In genomic region chr1:84890005-84890393, GRCm38 (mm10) we compare ENCODE assay signal across 16 mouse cellular contexts. TPM values are rescaled to one million over a fixed set of nuclear protein-coding genes. Genes with fewer than 3 reads are reported as not detected.
DNase-seq lines count a peak whose midpoint lies in the region; ATAC-seq and TF ChIP-seq lines count a peak whose summit lies in the region.
"Had no signal": no experiment of that assay in that cellular context is flagged by ENCODE, and none has a peak within 500 bp of the region (broad histone marks: within the 10 kb centered on the region; RNA-seq: fewer than 3 reads in every experiment).

No protein-coding gene starts in this region.

- TF ChIP-seq CTCF in cerebellum, adult 2 months (IDR thresholded peaks at IDR 0.05; ENCODE audit: borderline replicate concordance, insufficient read depth, low read depth, low read length) = no peak

- no peak overlapping the region for H3K4me3 ChIP-seq in forebrain, embryonic 14.5 days (ENCODE audit: low read depth, low read length)
- H3K4me3 ChIP-seq in neural tube, embryonic 15.5 days (replicated peaks) = no peak overlapping the region
- H3K4me3 ChIP-seq in cerebellum, adult 2 months (replicated peaks; ENCODE audit: insufficient read depth, low read depth, low read length) = no peak overlapping the region
- H3K4me3 ChIP-seq: heart, embryonic 13.5 days had no signal

- 1% methylated on average over 7 of the region's 7 CpGs for WGBS in forebrain, embryonic 14.5 days
- 14% methylated on average over 7 of the region's 7 CpGs for WGBS in neural tube, embryonic 15.5 days
- WGBS in cerebellum, adult 2 months = 14% methylated on average over 7 of the region's 7 CpGs

- ATAC-seq in forebrain, embryonic 14.5 days = peak; percentile 88
- ATAC-seq in neural tube, embryonic 15.5 days (ENCODE audit: low FRiP score) = peak; percentile 56
- ATAC-seq: inflammation-experienced regulatory T-cells, adult 6 months had no signal

- H3K4me2 ChIP-seq in forebrain, embryonic 14.5 days (ENCODE audit: low read length) = peak overlapping the region; percentile 18
- peak overlapping the region; percentile 17 for H3K4me2 ChIP-seq in neural tube, embryonic 15.5 days
- H3K4me2 ChIP-seq: heart, embryonic 13.5 days; lung, embryonic 14.5 days had no signal

- peak; percentile 28 for DNase-seq in embryo, embryonic 10 days (ENCODE audit: low spot score)
- no peak for DNase-seq in embryo, embryonic 9.5 days (ENCODE audit: extremely low spot score)
- DNase-seq in forebrain, embryonic 14.5 days (ENCODE audit: low spot score) = peak; percentile 81
- peak; percentile 28 for DNase-seq in mesoderm, embryonic 11.5 days (ENCODE audit: low read depth, low spot score)
- no peak for DNase-seq in cerebellum, adult 2 months
- DNase-seq in layer of hippocampus, postnatal 36 days = no peak
- DNase-seq in frontal cortex, adult 2 months (ENCODE audit: extremely low spot score in 1 of 2, low spot score in 1 of 2) = no peak
- DNase-seq: adrenal gland, postnatal 36 days; cerebellum, adult 18-20 months; gastrocnemius, postnatal 25 days; kidney, postnatal 25 days; lung, embryonic 14.5 days; thymus, postnatal 14 days had no signal

- H3K4me1 ChIP-seq in forebrain, embryonic 14.5 days (ENCODE audit: control insufficient read depth, insufficient read depth, low read length) = peaks cover 13% of the 10 kb centered on the region
- peaks cover 8% of the 10 kb centered on the region for H3K4me1 ChIP-seq in neural tube, embryonic 15.5 days
- no peaks in the 10 kb centered on the region for H3K4me1 ChIP-seq in cerebellum, adult 2 months (ENCODE audit: control insufficient read depth, insufficient read depth, low read length)
- H3K4me1 ChIP-seq: heart, embryonic 13.5 days had no signal

- no peaks in the 10 kb centered on the region for H3K9me3 ChIP-seq in forebrain, embryonic 14.5 days (replicated peaks; ENCODE audit: control insufficient read depth, low read length)
- H3K9me3 ChIP-seq in neural tube, embryonic 15.5 days (replicated peaks) = no peaks in the 10 kb centered on the region
- H3K9me3 ChIP-seq: heart, embryonic 13.5 days had no signal

- no peak for TF ChIP-seq POLR2A in cerebellum, adult 2 months (IDR thresholded peaks at IDR 0.05; ENCODE audit: borderline replicate concordance, insufficient read depth, low read length)

- H3K27ac ChIP-seq in forebrain, embryonic 14.5 days (ENCODE audit: low read depth, low read length) = peak overlapping the region; percentile 46; the same call in 1 of the 2 replicates
- H3K27ac ChIP-seq in neural tube, embryonic 15.5 days (replicated peaks) = no peak overlapping the region
- no peak overlapping the region for H3K27ac ChIP-seq in cerebellum, adult 2 months (ENCODE audit: insufficient read depth, low read length)
- H3K27ac ChIP-seq: heart, embryonic 13.5 days had no signal

- no peaks in the 10 kb centered on the region for H3K36me3 ChIP-seq in forebrain, embryonic 14.5 days (ENCODE audit: control insufficient read depth, insufficient read depth, low read length)
- H3K36me3 ChIP-seq in neural tube, embryonic 15.5 days = no peaks in the 10 kb centered on the region
- H3K36me3 ChIP-seq: heart, embryonic 13.5 days had no signal

- peak overlapping the region; percentile 1; the same call in 1 of the 2 replicates for H3K9ac ChIP-seq in forebrain, embryonic 14.5 days (ENCODE audit: low read length)
- no peak overlapping the region for H3K9ac ChIP-seq in neural tube, embryonic 15.5 days (replicated peaks)
- H3K9ac ChIP-seq: heart, embryonic 13.5 days; lung, embryonic 14.5 days had no signal

- no peaks in the 10 kb centered on the region for H3K27me3 ChIP-seq in forebrain, embryonic 14.5 days (replicated peaks; ENCODE audit: control insufficient read depth, insufficient read depth, low read length)
- no peaks in the 10 kb centered on the region for H3K27me3 ChIP-seq in neural tube, embryonic 15.5 days (replicated peaks)
- no peaks in the 10 kb centered on the region for H3K27me3 ChIP-seq in cerebellum, adult 2 months (ENCODE audit: control insufficient read depth, insufficient read depth, low read length)
- H3K27me3 ChIP-seq: heart, embryonic 13.5 days had no signal

RNA-seq across cellular contexts. Expression of gene Slc16a14, which starts 44.9 kb away (rescaled TPM):
- 9.1 and 9.9 TPM in 2 replicates for polyA plus RNA-seq in forebrain, embryonic 14.5 days (2014; fragmentation: Nextera tagmentation; extraction: Ambion mirVana)
- 10.4 and 11.0 TPM in 2 replicates for polyA plus RNA-seq in neural tube, embryonic 15.5 days (2015; fragmentation: Nextera tagmentation; extraction: Ambion mirVana)
- 4.9 and 5.0 TPM in 2 replicates for polyA plus RNA-seq in cerebellum, adult 2 months (2012; rRNA removed)
- 10 to 100 TPM; 12.4 to 15.6 TPM for total RNA-seq in layer of hippocampus, postnatal 36 days (2021)
- 6.9 and 8.0 TPM in 2 replicates for polyA plus RNA-seq in frontal cortex, adult 2 months (2012; rRNA removed)
- polyA plus RNA-seq: inflammation-experienced regulatory T-cells, adult 6 months; lung, embryonic 14.5 days had no signal

RNA-seq across cellular contexts. Expression of gene Trip12, which starts 49.7 kb away (rescaled TPM):
- 50.8 and 64.6 TPM in 2 replicates for polyA plus RNA-seq in forebrain, embryonic 14.5 days (2014; fragmentation: Nextera tagmentation; extraction: Ambion mirVana)
- 37.3 and 42.0 TPM in 2 replicates for polyA plus RNA-seq in neural tube, embryonic 15.5 days (2015; fragmentation: Nextera tagmentation; extraction: Ambion mirVana)
- polyA plus RNA-seq in cerebellum, adult 2 months (2012; rRNA removed) = 74.5 and 75.2 TPM in 2 replicates
- 100 to 1,000 TPM; 191 to 208 TPM for total RNA-seq in layer of hippocampus, postnatal 36 days (2021)
- polyA plus RNA-seq in frontal cortex, adult 2 months (2012; rRNA removed) = 80.3 and 91.5 TPM in 2 replicates

RNA-seq across cellular contexts. Expression of gene Fbxo36, which starts 50.4 kb away (rescaled TPM):
- polyA plus RNA-seq in forebrain, embryonic 14.5 days (2014; fragmentation: Nextera tagmentation; extraction: Ambion mirVana) = 6.3 and 7.5 TPM in 2 replicates
- 4.5 and 5.4 TPM in 2 replicates for polyA plus RNA-seq in neural tube, embryonic 15.5 days (2015; fragmentation: Nextera tagmentation; extraction: Ambion mirVana)
- 8.5 and 9.7 TPM in 2 replicates for polyA plus RNA-seq in cerebellum, adult 2 months (2012; rRNA removed)
- total RNA-seq in layer of hippocampus, postnatal 36 days (2021) = 1 to 10 TPM; 2.0 to 3.1 TPM
- polyA plus RNA-seq in frontal cortex, adult 2 months (2012; rRNA removed) = 7.4 and 8.4 TPM in 2 replicates

Comparison
In these comparisons a context has a peak if more than half of its experiments do, and no peak if none do; other contexts are left out.
1. DNase-seq: peak in embryo, embryonic 10 days (single experiment), forebrain, embryonic 14.5 days (single experiment) and mesoderm, embryonic 11.5 days (single experiment); none in embryo, embryonic 9.5 days (single experiment), cerebellum, adult 2 months (0 of 2), layer of hippocampus, postnatal 36 days (0 of 2) and frontal cortex, adult 2 months (0 of 2).